Mouse (Mus musculus) left cerebral cortex, adult 9 months (tissue): ENCODE measurements at regions not wholly inside any gene's neighbourhood (a gene's known extent, or its start where the extent isn't known, plus 50 kb on each side); places are given as distances from the start of the nearest gene placed in this dataset.
A peak's percentile ranks its signal among the peaks of the same experiment; 100 is the strongest.

Experiments used
- DNase-seq, 2 experiments: peaks; one replicate each; pipeline ENCODE4 v3.0.0; 2022; ENCODE audit warnings: low spot score in 2 of 2

DNA sequence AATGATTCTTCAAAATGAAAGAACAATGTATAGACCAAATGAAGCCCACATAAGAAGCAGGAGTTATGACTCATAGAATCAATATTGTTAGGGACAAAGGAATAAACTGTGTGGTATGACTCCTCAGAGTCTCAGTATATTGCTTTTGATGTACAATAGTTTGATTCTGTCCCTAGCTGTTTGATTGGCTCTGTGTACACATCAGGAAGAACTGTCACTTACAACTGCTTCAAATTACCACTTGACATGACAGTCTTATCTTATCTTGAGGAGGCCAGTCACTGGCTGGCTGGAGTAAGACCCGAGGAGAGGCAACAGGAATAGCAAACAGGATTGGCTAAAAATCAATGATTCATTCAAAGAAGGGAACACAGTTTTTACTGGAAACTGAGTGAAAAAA lies 1333.5 kb upstream of the Gm38303 start:
- DNase-seq: no peak

DNA sequence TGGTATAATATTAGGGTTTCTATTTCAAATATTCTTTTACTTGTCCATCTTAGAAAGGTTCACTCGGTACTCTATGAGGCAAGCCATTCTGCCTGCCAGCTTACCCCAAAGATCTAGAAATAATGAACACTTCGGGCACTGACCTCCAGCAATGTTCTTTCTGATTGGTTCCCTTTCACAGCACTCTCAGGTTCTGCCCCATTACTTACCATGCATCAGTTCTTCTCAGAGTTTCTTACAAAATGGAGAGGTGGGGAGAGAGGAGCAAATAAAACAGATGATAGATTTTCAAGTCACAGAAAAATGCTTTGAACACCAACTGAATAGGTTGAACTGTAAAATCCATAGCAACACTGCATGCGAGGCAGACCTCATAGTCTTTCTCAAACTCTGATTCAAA lies 1303.8 kb upstream of the Gm38303 start:
- no peak for DNase-seq

DNA sequence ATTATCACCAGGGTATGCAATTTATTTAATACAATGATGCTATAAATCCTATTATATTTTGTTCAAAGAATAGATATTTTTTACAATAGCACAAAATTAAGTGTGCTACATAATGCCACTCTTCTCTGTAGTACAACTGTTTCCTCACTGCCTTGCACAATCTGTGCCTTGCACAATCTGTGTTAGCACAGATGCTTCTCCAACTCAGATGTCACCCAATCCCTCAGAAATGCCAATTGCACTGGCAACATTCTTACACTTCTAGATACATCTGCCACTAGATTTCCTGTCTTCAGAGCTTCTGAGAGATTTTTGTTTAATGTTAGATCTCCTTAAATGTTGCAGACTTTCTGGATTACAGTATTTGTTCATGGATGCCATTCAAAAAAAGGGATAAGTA lies 1266.0 kb upstream of the Gm38303 start:
- DNase-seq: peak in 1 of 2 experiments; percentile 3

DNA sequence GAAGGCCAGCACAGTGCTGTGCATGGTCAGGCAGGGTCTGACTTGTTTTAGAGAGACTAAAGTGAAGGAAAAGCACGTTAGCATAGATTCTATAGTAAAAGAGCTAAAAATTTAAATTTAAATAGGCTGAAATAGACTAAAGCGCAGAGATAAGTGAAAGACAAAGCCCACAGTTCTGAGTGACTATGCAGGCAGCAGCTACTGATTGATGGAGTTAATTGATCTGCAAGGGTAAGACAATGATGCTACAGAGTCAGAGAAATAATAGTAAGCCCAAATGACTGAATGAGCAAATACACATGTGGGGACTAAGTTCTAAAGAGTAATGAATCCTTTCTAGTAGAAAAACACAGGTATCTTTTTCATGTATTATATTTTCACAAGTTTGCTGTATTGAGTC lies 1228.4 kb upstream of the Gm38303 start:
- no peak for DNase-seq

DNA sequence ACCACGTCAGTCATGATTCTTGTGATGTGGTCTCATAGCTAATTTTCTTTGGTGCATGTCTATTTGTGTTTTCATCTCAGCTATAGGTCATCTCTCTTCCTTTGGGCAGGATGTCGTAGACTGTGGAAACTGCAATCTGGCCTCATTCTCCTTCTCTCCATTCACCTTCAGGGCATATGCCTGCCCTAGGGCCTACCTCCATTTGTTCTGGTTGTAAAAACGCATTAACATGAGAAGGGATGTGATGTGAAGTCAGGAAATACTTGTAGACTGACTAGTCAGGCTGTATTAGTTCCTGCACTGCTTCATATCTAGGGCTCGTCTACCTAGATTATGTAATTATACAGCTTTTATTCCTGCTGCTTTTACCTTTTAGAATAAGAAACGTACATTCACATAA lies 1227.4 kb upstream of the Gm38303 start:
- DNase-seq: no peak
